Mouse (Mus musculus) heart, postnatal 10 days (tissue): ENCODE measurements at regions not wholly inside any gene's neighbourhood (a gene's known extent, or its start where the extent isn't known, plus 50 kb on each side); places are given as distances from the start of the nearest gene placed in this dataset.
A peak's percentile ranks its signal among the peaks of the same experiment; 100 is the strongest.

Experiments used
- DNase-seq, 2 experiments: peaks; one replicate each; pipeline ENCODE4 v3.0.0; 2021
- intact Hi-C: fragments of 180-260 bp; cut with DNase I; formaldehyde crosslinking; loops from one replicate; pipeline ENCODE4 v1.15.1; 2025

DNA sequence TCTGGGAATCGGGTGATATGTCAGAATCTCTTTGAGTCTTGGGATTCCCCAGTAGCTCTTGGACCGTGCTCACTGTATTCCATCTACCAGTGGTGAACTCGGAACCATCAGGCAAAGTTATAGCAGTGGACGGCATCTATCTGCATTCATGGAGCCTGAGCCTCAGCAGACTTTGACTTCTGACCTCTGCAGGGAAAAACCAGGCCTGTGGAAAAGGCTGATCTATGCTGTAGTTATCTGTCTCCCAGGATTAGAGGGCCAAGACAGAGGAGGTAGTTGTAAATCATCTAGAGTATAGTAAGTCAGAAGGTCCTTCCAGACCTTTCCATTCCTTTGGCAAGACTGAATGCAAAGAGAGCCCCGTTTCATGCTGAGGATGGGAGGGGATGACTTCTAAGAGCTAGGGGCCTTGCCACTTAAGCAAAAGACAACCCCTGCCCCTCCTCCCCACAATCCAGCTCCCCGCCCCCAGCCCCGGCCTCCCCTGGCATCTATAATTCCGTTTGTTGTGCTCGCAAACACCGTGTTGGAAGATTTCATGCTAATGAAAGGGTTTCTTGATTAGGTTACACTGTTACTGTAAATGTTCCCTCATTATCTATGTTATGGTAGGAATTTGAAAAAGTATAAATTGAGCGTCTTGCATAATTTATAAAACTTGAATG lies 338.9 kb downstream of the Rps24 start:
- no peak for DNase-seq

DNA sequence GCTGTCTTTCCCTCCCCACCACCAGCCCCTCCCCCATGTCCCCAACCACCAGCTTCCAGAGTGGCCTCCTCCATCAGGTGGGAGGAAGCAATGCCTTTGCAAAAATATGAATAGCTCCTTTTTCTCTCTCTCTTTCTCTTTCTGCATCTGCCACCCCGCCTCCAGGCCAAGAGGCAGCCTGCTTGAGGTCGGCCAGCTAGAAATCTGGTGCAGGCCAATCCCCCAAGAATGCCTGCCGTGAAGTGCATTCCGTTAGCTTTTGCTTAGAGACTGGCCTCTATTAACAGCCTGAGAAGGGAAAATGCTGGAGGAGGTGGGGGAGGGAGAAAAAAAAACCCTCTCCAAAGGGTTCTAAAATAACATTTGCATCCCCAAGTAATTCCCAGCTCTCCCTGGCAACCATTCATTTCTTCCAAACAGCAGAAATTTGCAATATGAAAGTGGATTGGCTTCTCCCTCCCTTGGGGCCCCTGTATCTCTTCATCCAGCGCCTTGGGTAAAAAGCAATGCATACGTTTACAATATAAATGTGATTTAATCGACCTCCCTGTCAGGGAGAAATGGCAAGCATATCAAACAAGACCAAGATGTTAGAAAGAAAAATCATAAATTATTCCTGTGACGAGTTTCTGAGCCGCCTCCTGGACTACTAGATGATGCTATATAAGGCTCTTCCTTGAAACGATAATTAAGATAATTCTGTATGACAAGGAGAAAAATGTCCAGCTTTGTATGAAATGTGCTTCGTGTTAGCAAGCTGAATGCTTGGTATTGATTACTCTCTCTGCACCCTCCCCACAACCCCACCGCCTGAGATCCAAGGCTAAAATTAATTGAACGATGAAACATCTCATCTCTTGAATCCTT lies 339.8 kb downstream of the Rps24 start:
- intact Hi-C loops, result no loop called here
- no peak for DNase-seq

More for the DNA sequence above, 338.9 kb downstream of the Rps24 start:
- intact Hi-C loops, result no loop called here

DNA sequence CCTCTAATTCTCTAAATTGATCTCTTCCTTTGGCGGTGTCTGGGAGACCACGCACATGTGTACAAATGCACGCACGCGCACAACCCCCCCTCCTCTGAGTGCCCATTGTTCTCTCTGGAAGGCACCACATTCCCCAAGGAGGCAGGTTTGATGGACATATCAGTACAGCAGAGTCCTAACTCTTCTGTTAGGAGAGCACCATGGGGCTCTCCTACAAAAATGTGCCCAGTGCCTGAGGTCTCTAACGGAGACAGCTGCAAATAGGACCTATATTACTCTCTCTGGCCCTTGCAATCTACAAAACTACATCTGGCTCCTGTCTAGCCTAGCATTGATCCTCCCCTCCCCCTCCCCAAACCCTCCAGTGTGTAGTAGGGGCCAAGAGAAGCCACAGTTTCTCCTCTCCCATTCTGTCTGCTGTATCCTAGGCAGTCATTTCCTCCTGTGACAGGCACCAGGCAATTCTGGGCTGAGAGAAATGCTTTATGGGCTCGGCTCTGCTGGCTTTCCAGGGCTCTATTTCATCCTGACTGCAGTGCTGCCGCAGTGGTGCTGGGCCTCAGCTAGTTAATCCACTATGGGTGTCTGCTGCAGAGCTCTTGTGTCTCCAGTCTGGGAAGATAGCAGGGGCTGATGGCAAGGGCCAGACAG lies 340.6 kb downstream of the Rps24 start:
- intact Hi-C loops, result no loop called here
- DNase-seq, result no peak

DNA sequence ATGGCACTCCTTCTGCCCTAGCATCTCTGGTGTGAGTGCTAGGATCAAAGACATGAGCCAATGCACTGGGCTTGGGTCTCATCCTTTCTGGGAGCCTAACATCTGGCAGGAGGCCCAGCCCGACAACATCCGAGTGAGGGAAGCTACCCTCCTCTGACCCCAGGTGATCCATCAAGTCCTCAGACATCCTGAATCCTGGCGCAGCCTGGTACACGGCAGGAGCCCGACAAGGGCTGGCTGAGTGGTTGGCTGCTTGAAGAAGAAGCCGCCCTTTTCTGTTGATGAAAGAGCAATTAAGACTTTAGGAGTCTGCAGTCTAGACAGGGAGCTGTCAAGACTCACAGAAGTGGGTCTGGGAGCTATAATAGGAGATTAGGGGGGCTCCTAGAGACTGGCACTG lies 342.1 kb downstream of the Rps24 start:
- intact Hi-C loops, result no loop called here
- DNase-seq, result no peak

DNA sequence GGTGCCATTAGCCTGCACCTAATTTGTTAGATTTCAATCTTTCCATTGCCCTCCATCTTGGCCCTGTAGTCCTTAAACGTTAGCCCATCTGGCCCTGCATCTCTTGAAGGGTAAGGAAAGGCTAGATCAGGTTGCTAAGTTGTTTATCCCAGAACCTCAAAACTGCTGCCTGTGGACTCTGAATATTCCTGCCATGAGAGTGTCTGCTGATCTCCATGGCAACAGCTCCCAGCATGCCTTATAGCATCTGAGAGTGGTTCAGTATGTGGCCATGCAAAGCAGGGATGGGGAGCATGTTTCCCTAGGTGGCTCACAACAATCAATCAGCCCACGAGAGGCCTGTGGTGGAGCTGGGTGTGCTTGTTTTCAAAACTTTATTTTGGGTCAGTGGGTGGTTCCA lies 346.3 kb downstream of the Rps24 start:
- DNase-seq, result no peak
- intact Hi-C loops, result no loop called here

DNA sequence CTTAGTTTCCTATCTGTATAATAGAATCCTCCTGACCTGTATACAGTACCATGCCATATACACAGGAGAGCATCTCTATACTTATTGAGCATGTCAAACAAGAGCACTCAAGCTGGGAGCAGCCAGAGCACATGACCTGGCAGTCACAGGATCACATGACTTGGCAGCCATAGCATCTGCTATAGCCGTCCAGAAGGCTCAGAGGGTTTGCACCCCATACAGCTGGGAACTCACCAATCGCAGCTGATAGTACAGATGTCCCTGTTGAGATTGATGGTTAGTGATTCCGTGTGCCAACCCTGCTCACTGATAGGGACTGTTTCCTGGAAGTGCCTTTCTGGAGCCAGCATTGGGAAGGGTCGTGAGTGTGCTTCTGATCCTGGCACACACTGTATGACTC lies 351.3 kb downstream of the Rps24 start:
- DNase-seq, result no peak
- intact Hi-C loops, result no loop called here

DNA sequence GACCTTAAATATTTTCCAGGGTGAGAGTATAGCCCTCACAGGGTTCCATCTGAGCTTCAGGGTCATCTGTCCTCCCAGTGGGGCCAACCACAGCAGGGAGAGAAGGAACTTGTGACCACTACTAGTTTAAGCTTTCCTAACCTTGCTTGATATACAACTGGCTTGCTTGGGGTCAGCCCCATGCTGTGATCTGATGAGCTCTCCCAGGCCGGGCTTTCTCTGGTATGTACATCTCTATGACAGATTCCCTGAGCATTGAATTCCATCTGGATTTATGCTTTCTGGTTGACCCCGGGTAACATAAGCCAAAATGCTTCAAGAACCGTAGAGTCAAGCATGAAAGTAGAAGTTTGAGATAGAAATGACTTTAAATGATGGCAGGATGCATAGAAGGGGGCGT lies 352.1 kb downstream of the Rps24 start:
- intact Hi-C loops, result no loop called here
- no peak for DNase-seq

DNA sequence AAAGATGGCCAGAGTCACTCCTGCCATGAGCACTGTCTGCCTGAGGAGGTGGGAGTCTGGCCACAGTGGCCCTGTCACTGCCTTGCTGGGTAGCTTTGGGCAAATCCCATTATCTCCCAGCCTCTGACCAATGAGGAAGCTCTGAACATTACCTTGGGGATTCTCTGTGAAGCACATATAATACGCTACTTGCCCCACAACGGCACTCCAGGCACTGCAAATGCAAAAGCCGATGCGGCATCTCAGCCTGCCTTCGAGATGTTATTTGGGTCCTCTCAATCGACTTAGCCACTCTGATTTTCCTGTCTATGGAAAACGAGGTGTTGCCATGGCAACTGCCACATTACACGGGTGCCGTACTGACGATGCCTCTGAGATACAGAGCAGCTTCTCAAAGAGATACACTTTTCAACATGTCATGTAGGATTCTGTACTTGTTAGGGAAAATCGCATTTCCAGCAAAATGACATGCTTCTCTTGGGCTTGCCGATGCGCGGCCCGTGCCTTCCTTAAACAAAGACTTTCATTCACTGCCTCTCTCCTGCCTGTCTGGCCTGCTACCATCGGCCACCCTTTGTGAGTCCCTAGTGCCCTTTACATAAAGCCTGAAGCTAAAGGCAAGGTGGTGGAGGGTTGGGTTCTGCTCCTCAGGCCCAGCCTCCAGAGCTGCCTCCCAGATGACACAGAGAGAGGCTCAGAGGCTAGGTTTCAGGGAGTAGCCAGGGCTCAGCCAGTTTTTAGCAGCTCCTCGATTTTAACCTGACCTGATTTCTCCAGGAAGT lies 355.0 kb downstream of the Rps24 start:
- DNase-seq, result no peak
- intact Hi-C loops, result no loop called here

DNA sequence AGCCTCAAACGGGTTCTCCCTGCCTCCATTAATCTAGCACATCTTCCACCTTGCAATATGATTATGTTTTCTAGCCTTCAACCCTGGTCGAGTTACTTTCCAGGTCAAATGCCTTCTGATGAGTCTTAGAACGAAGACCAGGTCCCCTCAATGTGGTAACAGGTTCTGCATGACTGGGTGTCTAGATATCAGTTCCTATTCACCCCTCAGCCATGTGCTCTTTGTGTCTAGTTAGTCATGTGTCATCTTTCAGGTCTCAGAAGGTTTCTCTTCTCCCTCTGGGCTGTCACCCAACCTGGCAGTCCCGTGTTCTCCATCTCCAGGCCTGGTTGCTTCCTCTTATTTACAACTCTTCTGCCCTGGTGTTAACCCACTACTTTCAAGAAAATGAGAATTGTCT lies 356.7 kb downstream of the Rps24 start:
- intact Hi-C loops, result no loop called here
- no peak for DNase-seq

DNA sequence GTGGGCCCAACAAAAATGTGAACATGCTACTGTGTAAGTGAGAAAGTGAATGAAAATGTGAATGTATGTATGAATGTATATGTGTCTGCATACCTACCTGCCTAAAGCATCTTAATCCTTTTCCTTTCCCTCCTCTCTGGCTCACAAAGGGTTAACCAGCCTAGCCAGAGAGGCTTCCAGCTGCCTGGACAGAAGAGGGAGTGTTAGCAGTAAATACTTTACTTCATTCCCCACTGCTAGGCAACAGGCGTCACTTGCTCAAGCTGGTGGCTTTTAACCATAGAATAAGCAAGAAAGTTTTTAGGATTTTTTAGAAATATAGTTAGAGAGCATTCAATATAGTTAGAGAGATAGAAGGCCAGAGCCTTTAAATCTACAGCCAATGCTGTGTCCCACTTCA lies 363.6 kb downstream of the Rps24 start:
- no peak for DNase-seq
- intact Hi-C loops, result no loop called here

DNA sequence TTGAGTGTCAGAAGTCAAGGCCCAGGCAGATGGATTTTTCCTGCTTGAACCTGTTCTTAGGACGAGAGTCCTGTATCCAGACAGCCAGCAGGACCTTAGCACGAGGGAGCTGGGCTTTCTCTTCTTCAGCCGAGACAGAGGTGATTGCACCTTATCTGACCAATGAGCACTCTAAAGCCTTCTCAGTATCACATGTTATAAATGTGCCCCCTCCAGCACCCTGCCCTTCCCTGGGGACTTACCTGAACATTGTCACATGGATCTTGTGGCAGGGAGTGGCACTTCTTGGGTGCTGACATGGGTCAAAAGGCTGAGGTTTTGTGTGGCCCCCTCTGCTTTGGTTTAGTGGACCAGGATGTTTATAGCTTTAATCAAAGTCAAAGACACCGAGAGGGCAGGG lies 367.5 kb downstream of the Rps24 start:
- intact Hi-C loops, result no loop called here
- no peak for DNase-seq

DNA sequence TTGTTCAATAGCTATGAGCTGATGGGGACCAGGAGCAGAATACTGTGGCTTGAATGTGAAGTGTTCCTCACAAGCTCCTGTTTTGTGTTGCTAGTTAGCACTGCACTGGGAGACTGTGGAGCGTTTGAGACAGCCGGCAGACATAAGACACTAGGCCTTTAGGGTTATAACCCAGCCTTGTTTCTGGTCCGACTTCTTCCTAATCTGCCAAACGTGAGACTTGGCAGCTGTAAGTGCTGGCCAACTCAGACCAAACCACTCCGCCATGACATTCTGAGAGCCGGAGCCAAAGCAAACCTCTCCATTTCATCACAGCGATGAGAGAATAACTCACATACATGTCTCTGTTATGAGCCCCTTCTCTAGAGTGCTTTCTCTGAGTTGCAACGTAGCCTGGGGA lies 375.2 kb downstream of the Rps24 start:
- no peak for DNase-seq
- intact Hi-C loops, result no loop called here

DNA sequence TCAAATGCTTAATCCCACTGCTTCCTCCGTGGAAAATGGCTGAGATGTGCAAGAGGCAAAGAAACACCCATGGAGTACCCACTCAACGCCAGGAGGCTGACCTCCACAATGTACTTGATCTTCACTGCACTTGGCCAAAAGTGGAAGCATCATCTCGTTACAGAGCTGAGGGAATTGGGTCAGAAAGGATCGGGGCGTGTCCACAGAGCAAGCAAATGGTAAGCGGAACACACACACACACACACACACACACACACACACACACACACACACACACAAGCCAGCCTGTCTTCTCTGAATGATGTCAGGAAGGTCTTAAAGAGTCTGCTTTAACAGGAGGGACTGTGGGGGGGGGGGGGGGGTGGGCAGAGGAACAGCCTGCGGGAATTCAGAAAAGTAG lies 375.7 kb downstream of the Rps24 start:
- intact Hi-C loops, result no loop called here

DNA sequence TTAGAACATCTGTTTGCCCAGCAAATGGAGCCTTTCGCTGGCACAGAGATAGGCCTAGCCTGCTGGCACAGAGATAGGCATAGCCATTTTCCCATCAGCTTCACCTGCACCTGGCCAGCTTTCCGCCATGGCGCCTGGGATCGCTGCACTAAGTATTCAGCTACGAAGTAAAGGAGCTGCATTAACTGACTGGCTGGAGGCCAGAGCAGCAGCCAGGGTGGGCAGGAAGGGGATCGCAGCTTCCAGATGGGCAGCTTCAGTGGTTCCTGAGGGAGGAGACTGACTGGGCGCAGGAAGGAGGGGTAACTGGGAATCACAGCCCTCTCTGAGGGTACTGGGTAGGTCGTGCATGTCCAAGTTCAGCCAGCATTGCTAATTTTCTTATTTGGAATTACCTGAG lies 376.2 kb downstream of the Rps24 start:
- DNase-seq, result no peak
- intact Hi-C loops, result no loop called here

More for the DNA sequence above, 375.7 kb downstream of the Rps24 start:
- no peak for DNase-seq

DNA sequence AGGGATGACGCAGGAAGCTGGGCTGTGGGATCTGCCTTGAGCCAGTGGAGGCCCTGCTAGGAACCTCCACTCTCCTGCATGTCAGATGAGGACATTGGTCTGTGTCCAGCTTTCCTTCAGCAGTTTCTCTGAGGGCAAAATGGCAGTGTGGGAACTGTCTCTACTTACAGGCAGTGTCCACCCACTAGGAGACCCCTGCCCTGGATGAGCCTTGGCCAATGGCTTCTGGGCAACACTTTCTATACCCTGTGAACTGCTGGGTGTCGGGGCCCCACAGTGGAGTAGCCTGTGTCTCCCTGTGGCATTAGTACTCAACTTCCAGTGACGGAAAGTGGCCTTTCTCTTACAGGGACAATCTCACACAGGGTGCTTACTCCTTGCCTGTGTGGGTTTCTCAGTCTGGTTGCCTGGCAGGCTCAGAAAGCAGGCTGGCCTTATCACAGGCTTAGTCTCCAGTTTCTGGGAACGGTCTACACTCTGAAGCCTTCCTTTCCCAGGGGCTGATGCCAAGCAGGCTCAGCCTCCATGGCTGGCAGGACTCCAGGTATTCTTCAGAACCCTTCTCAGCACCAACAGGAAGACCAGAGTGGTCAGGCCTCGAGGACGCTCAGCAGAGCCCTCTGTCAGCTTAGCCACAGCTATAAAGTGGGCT lies 378.8 kb downstream of the Rps24 start:
- DNase-seq, result peak; percentile 52 to 60
- intact Hi-C loops, result no loop called here

DNA sequence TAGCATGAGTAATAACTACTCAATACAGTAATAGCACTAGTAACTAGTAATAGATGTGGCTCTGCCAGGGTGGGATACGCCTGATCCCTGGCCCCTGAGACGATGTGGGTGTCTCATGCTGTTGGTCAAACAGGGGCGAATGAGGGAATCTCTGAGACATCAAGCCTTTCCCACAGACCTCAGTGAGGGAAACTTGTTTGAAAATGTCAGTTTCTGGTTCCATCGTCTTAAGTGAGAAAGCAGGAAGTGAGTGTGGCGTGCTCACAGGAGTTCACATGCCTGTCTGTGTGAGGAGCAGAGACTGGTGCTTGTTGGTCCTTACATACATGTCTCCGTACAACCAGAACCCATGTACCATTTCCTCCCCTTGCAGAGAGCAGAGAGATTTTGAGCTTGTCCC lies 380.9 kb downstream of the Rps24 start:
- no peak for DNase-seq
- intact Hi-C loops, result no loop called here

DNA sequence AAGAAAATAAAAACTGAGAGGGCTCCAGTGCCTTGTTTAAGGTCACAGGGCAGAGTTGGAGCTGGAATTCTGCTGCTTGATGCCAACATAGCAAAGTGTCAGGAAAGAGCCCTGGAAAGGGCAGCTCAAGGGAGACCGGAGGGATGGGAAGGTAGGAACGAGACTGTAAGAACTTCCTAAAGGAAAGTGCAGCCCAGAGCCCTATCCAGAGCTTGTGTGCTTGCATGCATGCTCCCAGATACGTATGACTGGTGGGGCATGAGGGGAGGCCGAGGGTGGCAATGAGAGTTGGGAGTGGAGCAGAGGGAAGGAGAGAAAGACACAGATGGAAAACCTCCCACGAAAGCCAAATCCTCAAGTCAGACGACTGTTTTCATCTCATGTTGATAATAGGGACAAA lies 381.8 kb downstream of the Rps24 start:
- DNase-seq, result no peak
- intact Hi-C loops, result no loop called here

DNA sequence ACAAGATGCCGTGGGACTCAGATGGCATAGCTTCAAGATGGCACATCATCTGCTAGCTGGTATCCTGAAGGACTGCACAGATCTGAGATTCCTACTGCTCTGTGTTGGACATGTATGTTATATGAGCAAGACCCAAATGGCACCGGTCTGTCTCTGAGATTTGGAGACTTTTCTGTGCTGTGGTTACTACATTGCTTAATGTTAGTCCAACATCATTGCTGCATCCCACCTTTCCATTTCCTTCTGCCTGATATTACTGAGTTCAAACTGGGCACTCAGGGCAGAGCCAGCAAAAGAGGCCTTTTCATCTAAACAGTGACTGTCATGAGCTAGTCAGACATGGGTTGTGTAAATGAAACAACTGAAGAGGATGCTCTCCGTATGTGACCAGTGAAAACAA lies 383.3 kb downstream of the Rps24 start:
- intact Hi-C loops, result no loop called here
- DNase-seq, result no peak

DNA sequence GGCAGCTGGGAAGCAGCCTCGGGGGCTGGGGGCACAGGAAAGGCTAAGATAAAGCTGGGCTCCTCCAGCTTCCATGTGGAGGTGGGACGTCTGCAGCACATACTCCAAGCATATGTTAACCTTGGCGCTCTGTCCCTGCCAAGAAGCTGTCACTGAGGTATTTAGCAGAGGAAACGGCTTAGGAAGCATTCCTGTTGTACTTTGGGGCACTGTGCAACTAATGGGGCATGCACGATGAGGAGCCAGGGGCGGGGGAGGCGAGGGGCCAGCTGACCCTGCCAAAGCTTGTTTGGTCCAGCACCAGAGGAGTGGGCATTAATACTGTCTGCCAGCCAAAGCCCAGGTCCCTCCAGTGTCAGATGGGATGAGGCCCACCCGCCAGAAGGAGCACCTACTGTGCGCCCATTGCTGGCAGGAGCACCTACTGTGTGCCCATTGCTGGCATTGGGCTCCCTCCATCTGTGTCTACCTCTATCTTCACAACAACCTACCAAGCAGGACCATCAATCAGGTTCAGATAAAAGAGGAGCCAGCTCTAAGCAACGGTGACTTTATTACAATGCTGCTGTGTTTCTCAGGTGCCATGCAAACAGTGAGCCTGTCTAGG lies 384.6 kb downstream of the Rps24 start:
- DNase-seq, result no peak

DNA sequence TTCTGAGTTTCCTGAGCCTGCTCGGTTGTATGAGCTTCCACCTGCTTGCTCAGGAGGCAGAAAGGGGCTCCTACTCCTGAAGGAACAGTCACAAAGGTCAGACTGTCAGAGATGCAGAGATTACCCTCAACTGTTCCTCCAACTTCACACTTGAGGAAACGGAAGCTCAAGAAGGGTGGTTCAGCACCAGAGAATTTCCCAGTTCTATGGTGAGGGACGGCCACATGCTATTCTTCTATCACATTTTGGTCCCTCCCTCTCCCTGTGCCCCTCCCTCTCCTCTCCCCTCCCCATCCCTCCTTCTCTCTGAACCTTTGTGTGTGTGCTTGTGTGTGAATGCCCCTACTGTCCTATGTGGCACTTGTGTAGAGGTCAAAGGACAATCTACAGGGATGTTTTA lies 386.0 kb downstream of the Rps24 start:
- no peak for DNase-seq
- intact Hi-C loops, result no loop called here

More for the DNA sequence above, 384.6 kb downstream of the Rps24 start:
- intact Hi-C loops, result no loop called here
